Mouse (Mus musculus): Measurements from ENCODE around the gene Scfd2. TPM values are rescaled to one million over a fixed set of nuclear protein-coding genes. Genes with fewer than 3 reads are reported as not detected.
A peak's percentile ranks its signal among the peaks of the same experiment; 100 is the strongest.

Gene Scfd2
- polyA plus RNA-seq, 1 experiment, result 9.6 TPM

DNA sequence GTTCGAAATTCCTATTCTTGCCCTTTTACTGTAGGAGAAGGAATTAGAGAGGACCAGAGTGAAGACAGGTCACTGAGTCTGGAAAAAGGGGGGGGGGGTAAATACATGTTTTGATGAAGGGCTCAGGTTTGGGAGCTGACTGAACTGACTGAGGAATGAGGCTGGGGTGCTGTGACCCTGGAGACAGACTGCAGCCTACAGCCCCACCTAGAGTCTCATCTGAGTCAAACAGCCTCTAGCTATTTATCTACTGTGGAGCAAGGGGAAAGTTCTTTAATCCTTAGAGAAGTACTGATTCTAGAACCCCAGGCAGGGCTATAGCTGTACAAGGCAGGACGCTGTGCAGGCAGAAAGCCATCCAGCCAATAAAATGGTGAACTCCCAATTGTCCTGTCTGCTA, 239.5 kb downstream of the Scfd2 start:
- Histone ChIP-seq H3K4me3 (ENCODE audit: low read depth, low read length) (no peak overlapping the region), H3K36me3 (ENCODE audit: control insufficient read depth, insufficient read depth, low read length) (no peaks in the 10 kb centered on the region), H3K4me1 (ENCODE audit: control insufficient read depth, insufficient read depth, insufficient read length, low read length) (no peaks in the 10 kb centered on the region), H3K27ac (ENCODE audit: insufficient read depth, low read depth, low read length) (no peak overlapping the region), H3K27me3 (ENCODE audit: control insufficient read depth, insufficient read depth, low read length) (no peaks in the 10 kb centered on the region)
- 84% methylated on average over 2 of the region's 2 CpGs for WGBS
- TF ChIP-seq POLR2A (IDR thresholded peaks at IDR 0.05; ENCODE audit: low read depth, low read length), result no peak
- TF ChIP-seq CTCF (IDR thresholded peaks at IDR 0.05; ENCODE audit: extremely low read depth, insufficient read length, insufficient replicate concordance, low read depth, low read length), result 0 out of 2 replicates have a peak, but pooled peaks have one; percentile 8

DNA sequence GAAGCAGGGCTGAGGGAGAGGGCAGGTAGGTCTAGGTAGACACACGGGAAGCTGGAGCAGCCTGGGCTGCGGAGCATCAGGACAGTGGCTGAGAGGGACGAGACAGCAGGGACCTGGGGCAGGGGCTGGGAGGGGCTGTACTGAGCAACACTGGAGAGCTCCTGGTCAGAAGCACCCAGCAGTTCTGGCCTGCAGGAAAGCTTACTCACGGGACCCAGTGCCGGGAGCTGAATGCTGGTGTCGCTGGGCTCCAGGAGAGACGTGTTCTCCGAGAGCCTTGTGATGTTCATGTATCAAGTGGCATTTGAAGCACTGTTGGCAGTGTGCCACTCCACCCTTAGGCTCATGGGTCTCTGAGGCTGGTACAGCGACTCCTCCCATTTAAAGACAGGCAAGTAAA, 240.0 kb downstream of the Scfd2 start:
- H3K27me3 ChIP-seq (ENCODE audit: control insufficient read depth, insufficient read depth, low read length), result no peaks in the 10 kb centered on the region
- WGBS, result 78% methylated on average over 9 of the region's 9 CpGs
- H3K36me3 ChIP-seq (ENCODE audit: control insufficient read depth, insufficient read depth, low read length), result no peaks in the 10 kb centered on the region
- no peak overlapping the region for H3K4me3 ChIP-seq (ENCODE audit: low read depth, low read length)
- no peaks in the 10 kb centered on the region for H3K4me1 ChIP-seq (ENCODE audit: control insufficient read depth, insufficient read depth, insufficient read length, low read length)
- TF ChIP-seq CTCF (IDR thresholded peaks at IDR 0.05; ENCODE audit: extremely low read depth, insufficient read length, insufficient replicate concordance, low read depth, low read length) (no peak), POLR2A (IDR thresholded peaks at IDR 0.05; ENCODE audit: low read depth, low read length) (no peak)
- no peak overlapping the region for H3K27ac ChIP-seq (ENCODE audit: insufficient read depth, low read depth, low read length)

DNA sequence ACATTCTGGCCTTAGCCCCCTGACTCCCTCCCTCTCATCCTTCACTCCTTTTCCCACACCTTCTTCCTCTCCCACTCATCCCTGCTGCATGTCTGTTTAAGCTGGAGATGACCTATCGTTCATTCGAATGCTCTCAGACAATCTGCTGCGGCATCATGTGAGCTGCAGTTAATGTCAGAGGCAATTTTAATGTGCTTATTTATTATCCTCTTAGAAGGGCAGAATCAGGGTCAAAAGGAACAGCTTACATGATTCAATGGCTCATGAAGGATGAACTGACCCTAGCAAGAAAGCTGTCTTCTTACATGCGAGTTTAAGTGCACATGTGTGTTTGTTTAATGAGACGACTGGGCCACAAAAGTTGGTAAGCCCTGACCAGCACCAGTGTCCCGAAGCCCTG, 241.6 kb downstream of the Scfd2 start:
- no peak overlapping the region for H3K4me3 ChIP-seq (ENCODE audit: low read depth, low read length)
- no peak overlapping the region for H3K27ac ChIP-seq (ENCODE audit: insufficient read depth, low read depth, low read length)
- H3K27me3 ChIP-seq (ENCODE audit: control insufficient read depth, insufficient read depth, low read length), result no peaks in the 10 kb centered on the region
- no peak for TF ChIP-seq CTCF (IDR thresholded peaks at IDR 0.05; ENCODE audit: extremely low read depth, insufficient read length, insufficient replicate concordance, low read depth, low read length)
- TF ChIP-seq POLR2A (IDR thresholded peaks at IDR 0.05; ENCODE audit: low read depth, low read length), result no peak
- WGBS, result 86% methylated on average over 6 of the region's 6 CpGs
- no peaks in the 10 kb centered on the region for H3K36me3 ChIP-seq (ENCODE audit: control insufficient read depth, insufficient read depth, low read length)
- no peaks in the 10 kb centered on the region for H3K4me1 ChIP-seq (ENCODE audit: control insufficient read depth, insufficient read depth, insufficient read length, low read length)

GRCm38 (mm10) chr5:74288206-74288605, 243.4 kb downstream of the Scfd2 start:
- no peaks in the 10 kb centered on the region for H3K27me3 ChIP-seq (ENCODE audit: control insufficient read depth, insufficient read depth, low read length)
- WGBS, result 76% methylated on average over 2 of the region's 2 CpGs
- H3K36me3 ChIP-seq (ENCODE audit: control insufficient read depth, insufficient read depth, low read length), result no peaks in the 10 kb centered on the region
- no peak overlapping the region for H3K4me3 ChIP-seq (ENCODE audit: low read depth, low read length)
- TF ChIP-seq POLR2A (IDR thresholded peaks at IDR 0.05; ENCODE audit: low read depth, low read length), result no peak
- no peak for TF ChIP-seq CTCF (IDR thresholded peaks at IDR 0.05; ENCODE audit: extremely low read depth, insufficient read length, insufficient replicate concordance, low read depth, low read length)
- H3K4me1 ChIP-seq (ENCODE audit: control insufficient read depth, insufficient read depth, insufficient read length, low read length), result no peaks in the 10 kb centered on the region
- H3K27ac ChIP-seq (ENCODE audit: insufficient read depth, low read depth, low read length), result no peak overlapping the region

DNA sequence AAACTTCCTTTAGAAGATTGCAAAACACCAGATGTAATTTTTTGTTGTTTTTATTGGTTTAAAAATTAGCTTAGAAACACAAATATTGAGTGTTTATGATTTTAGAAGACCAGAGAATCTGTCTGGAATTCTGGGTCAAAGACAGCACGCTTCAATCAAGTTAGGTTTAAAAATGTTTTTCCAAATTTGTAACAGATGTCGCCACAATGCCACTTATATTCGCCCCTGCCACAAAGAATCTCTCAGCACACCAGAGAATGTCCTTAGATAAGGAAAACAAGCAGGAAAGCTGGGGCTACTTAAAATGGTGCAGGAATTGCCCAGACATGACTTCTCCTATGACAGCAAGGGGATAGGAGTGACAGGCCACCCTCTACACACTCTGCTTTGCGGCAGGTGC, 245.3 kb downstream of the Scfd2 start:
- WGBS, result 88% methylated on average over 4 of the region's 4 CpGs
- no peak for TF ChIP-seq CTCF (IDR thresholded peaks at IDR 0.05; ENCODE audit: extremely low read depth, insufficient read length, insufficient replicate concordance, low read depth, low read length)
- no peak for TF ChIP-seq POLR2A (IDR thresholded peaks at IDR 0.05; ENCODE audit: low read depth, low read length)
- Histone ChIP-seq H3K36me3 (ENCODE audit: control insufficient read depth, insufficient read depth, low read length) (no peaks in the 10 kb centered on the region), H3K27ac (ENCODE audit: insufficient read depth, low read depth, low read length) (no peak overlapping the region), H3K27me3 (ENCODE audit: control insufficient read depth, insufficient read depth, low read length) (no peaks in the 10 kb centered on the region), H3K4me1 (ENCODE audit: control insufficient read depth, insufficient read depth, insufficient read length, low read length) (peaks cover 3% of the 10 kb centered on the region; the same call in 1 of the 2 replicates), H3K4me3 (ENCODE audit: low read depth, low read length) (no peak overlapping the region)

GRCm38 (mm10) chr5:74285764-74286163, 245.8 kb downstream of the Scfd2 start:
- Histone ChIP-seq H3K4me1 (ENCODE audit: control insufficient read depth, insufficient read depth, insufficient read length, low read length) (peaks cover 4% of the 10 kb centered on the region; the same call in 1 of the 2 replicates), H3K36me3 (ENCODE audit: control insufficient read depth, insufficient read depth, low read length) (no peaks in the 10 kb centered on the region), H3K27me3 (ENCODE audit: control insufficient read depth, insufficient read depth, low read length) (no peaks in the 10 kb centered on the region), H3K27ac (ENCODE audit: insufficient read depth, low read depth, low read length) (no peak overlapping the region), H3K4me3 (ENCODE audit: low read depth, low read length) (no peak overlapping the region)
- TF ChIP-seq POLR2A (IDR thresholded peaks at IDR 0.05; ENCODE audit: low read depth, low read length), result no peak
- WGBS, result 83% methylated on average over 7 of the region's 7 CpGs

DNA sequence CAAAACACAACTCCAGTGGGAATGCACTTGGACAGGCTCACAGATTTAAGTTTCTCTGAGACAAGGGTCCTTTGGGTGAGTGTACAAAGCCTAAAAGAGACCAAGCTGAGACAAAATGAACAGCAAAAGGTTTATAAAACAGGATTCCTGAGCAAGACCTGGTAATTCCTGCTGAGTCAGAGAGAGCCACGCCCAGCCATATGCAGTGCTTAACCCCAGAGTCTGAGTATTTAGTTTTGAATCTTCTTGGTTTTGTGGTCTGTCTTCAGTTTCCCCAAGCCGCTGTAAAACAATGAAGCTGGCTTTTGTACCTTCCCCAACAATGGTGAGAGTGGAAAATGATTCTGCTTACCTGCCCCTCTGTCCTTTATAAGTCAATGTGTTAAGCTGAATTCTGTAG, 246.3 kb downstream of the Scfd2 start:
- Histone ChIP-seq H3K4me1 (ENCODE audit: control insufficient read depth, insufficient read depth, insufficient read length, low read length) (peaks cover 4% of the 10 kb centered on the region; the same call in 1 of the 2 replicates), H3K27me3 (ENCODE audit: control insufficient read depth, insufficient read depth, low read length) (no peaks in the 10 kb centered on the region), H3K27ac (ENCODE audit: insufficient read depth, low read depth, low read length) (no peak overlapping the region), H3K4me3 (ENCODE audit: low read depth, low read length) (no peak overlapping the region), H3K36me3 (ENCODE audit: control insufficient read depth, insufficient read depth, low read length) (no peaks in the 10 kb centered on the region)
- 75% methylated on average over 2 of the region's 2 CpGs for WGBS
- no peak for TF ChIP-seq POLR2A (IDR thresholded peaks at IDR 0.05; ENCODE audit: low read depth, low read length)
- no peak for TF ChIP-seq CTCF (IDR thresholded peaks at IDR 0.05; ENCODE audit: extremely low read depth, insufficient read length, insufficient replicate concordance, low read depth, low read length)

DNA sequence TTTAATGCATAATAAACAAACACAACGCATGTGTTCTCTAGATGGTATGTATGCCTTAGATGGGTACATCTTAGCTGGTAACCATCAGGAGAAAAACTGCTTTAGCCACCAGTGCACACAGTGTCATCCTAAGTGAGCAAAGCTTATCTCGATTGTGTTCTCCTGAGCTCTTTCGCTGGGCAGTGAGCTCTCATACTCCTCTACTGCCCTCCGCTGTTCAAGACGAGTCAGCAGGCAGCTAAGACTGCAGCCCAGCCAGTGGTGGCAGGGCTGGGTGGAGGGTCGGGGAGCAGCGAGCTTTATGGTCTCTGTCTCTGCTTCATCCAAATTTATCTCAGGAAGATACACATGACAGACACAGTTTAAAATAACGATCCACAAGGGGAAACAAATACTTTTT, 248.0 kb downstream of the Scfd2 start:
- WGBS, result 50% methylated on average over 8 of the region's 8 CpGs
- Histone ChIP-seq H3K4me1 (ENCODE audit: control insufficient read depth, insufficient read depth, insufficient read length, low read length) (peaks cover 6% of the 10 kb centered on the region; the same call in 1 of the 2 replicates), H3K4me3 (ENCODE audit: low read depth, low read length) (no peak overlapping the region), H3K27ac (ENCODE audit: insufficient read depth, low read depth, low read length) (no peak overlapping the region), H3K36me3 (ENCODE audit: control insufficient read depth, insufficient read depth, low read length) (no peaks in the 10 kb centered on the region), H3K27me3 (ENCODE audit: control insufficient read depth, insufficient read depth, low read length) (no peaks in the 10 kb centered on the region)
- TF ChIP-seq POLR2A (IDR thresholded peaks at IDR 0.05; ENCODE audit: low read depth, low read length) (no peak), CTCF (IDR thresholded peaks at IDR 0.05; ENCODE audit: extremely low read depth, insufficient read length, insufficient replicate concordance, low read depth, low read length) (peak; percentile 39; the same call in 1 of the 2 replicates)

Data from small intestine, adult 2 months (tissue).